Mouse (Mus musculus): ENCODE data around the gene Uvrag.
"Not testable (repeated sequence)": the region's sequence is repeated elsewhere in the genome, so short reads cannot be mapped to it uniquely, and the experiment has no call there.

Gene Uvrag

GRCm38 (mm10) chr7:98976839-98977457, 164.0 kb downstream of the Uvrag start:
- DNase-seq (ENCODE audit: low spot score) = no peak

GRCm38 (mm10) chr7:98974590-98974989, 166.4 kb downstream of the Uvrag start:
- no peak for DNase-seq (ENCODE audit: low spot score)

GRCm38 (mm10) chr7:98970721-98971120, 170.2 kb downstream of the Uvrag start:
- DNase-seq (ENCODE audit: low spot score) = no peak

GRCm38 (mm10) chr7:98968741-98969395, 172.1 kb downstream of the Uvrag start:
- DNase-seq (ENCODE audit: low spot score) = no peak

- DNase-seq (ENCODE audit: low spot score) = no peak
These were observed 172.8 kb downstream of the Uvrag start for GRCm38 (mm10) chr7:98968082-98968674.

- no peak for DNase-seq (ENCODE audit: low spot score)
These were observed 173.3 kb downstream of the Uvrag start for GRCm38 (mm10) chr7:98967672-98968071.

- not testable (repeated sequence) for DNase-seq (ENCODE audit: low spot score)
These were observed 177.4 kb downstream of the Uvrag start for GRCm38 (mm10) chr7:98963581-98963980.

GRCm38 (mm10) chr7:98962547-98963311, 178.2 kb downstream of the Uvrag start:
- peak; percentile 69 for DNase-seq (ENCODE audit: low spot score)

GRCm38 (mm10) chr7:98962074-98962473, 178.9 kb downstream of the Uvrag start:
- no peak for DNase-seq (ENCODE audit: low spot score)

- no peak for DNase-seq (ENCODE audit: low spot score)
These were observed 180.7 kb downstream of the Uvrag start for GRCm38 (mm10) chr7:98960274-98960673.

GRCm38 (mm10) chr7:98959246-98959645, 181.7 kb downstream of the Uvrag start:
- DNase-seq (ENCODE audit: low spot score) = no peak

- no peak for DNase-seq (ENCODE audit: low spot score)
These were observed 182.8 kb downstream of the Uvrag start for GRCm38 (mm10) chr7:98958172-98958571.

- DNase-seq (ENCODE audit: low spot score) = no peak
These were observed 183.7 kb downstream of the Uvrag start for GRCm38 (mm10) chr7:98957111-98957741.

- DNase-seq (ENCODE audit: low spot score) = no peak
These were observed 184.3 kb downstream of the Uvrag start for GRCm38 (mm10) chr7:98956609-98957008.

GRCm38 (mm10) chr7:98953649-98954048, 187.3 kb downstream of the Uvrag start:
- peak; percentile 22 for DNase-seq (ENCODE audit: low spot score)

- no peak for DNase-seq (ENCODE audit: low spot score)
These were observed 196.0 kb downstream of the Uvrag start for GRCm38 (mm10) chr7:98944986-98945385.

- DNase-seq (ENCODE audit: low spot score) = no peak
These were observed 197.3 kb downstream of the Uvrag start for GRCm38 (mm10) chr7:98943687-98944086.

- DNase-seq (ENCODE audit: low spot score) = no peak
These were observed 198.2 kb downstream of the Uvrag start for GRCm38 (mm10) chr7:98942746-98943145.

- DNase-seq (ENCODE audit: low spot score) = no peak
These were observed 201.7 kb downstream of the Uvrag start for GRCm38 (mm10) chr7:98939194-98939593.

GRCm38 (mm10) chr7:98938621-98939020, 202.3 kb downstream of the Uvrag start:
- no peak for DNase-seq (ENCODE audit: low spot score)

- no peak for DNase-seq (ENCODE audit: low spot score)
These were observed 203.7 kb downstream of the Uvrag start for GRCm38 (mm10) chr7:98937079-98937813.
